Comparison of ENCODE assay signal across 25 mouse cellular contexts in the genomic region with DNA sequence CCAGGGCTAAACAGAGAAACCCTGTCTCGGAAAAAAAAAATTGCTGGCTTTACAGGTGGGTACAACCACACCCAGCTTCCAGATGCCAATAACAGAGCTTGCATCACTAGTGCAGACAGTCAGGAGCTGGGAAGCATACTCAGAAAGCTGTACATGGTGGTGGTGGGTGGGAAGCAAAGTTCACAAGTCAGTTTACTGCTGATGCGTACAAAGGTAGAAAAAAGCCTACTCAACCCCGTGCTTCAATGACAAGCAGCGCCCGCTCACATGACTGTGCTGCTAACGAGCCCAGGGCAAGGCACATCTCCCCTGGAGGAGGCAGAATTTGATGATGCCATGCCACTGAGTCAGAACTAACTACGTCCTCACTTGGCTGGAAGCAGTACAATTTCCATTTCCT. TPM values are rescaled to one million over a fixed set of nuclear protein-coding genes. Genes with fewer than 3 reads are reported as not detected.
DNase-seq lines count a peak whose midpoint lies in the region; ATAC-seq and TF ChIP-seq lines count a peak whose summit lies in the region.
"Had no signal": no experiment of that assay in that cellular context is flagged by ENCODE, and none has a peak within 500 bp of the region (broad histone marks: within the 10 kb centered on the region; RNA-seq: fewer than 3 reads in every experiment).

No protein-coding gene starts in this region.

- no peak for TF ChIP-seq CTCF in layer of hippocampus, adult 2 months (conservative IDR thresholded peaks at IDR 0.05)

- H3K9ac ChIP-seq in kidney, embryonic 16.5 days (replicated peaks; ENCODE audit: low read length) = no peak overlapping the region
- H3K9ac ChIP-seq: embryonic facial prominence, embryonic 12.5 days; heart, embryonic 12.5 days; hindbrain, embryonic 15.5 days had no signal

- peak; percentile 30 for DNase-seq in kidney, adult 18-20 months
- DNase-seq in layer of hippocampus, adult 2 months (ENCODE audit: low spot score in 2 of 2) = no peak
- no peak for DNase-seq in layer of hippocampus, postnatal 25 days (ENCODE audit: extremely low spot score in 1 of 2, low spot score in 1 of 2)
- peak; percentile 55 to 81 for DNase-seq in kidney, postnatal 25 days
- DNase-seq in embryo, embryonic 10.5 days (ENCODE audit: low spot score) = no peak
- no peak for DNase-seq in heart, adult 18-20 months
- DNase-seq: adrenal gland, adult 2 months; adrenal gland, postnatal 25 days; cerebellum, adult 8-10 months; cerebellum, postnatal 14 days; gastrocnemius, postnatal 10 days; heart, postnatal 36 days had no signal

- peaks cover 34% of the 10 kb centered on the region for H3K36me3 ChIP-seq in kidney, embryonic 16.5 days (ENCODE audit: insufficient read depth, low read length)

- no peak overlapping the region for H3K4me2 ChIP-seq in kidney, embryonic 16.5 days (replicated peaks; ENCODE audit: low read depth, low read length)
- H3K4me2 ChIP-seq: embryonic facial prominence, embryonic 12.5 days; heart, embryonic 12.5 days; hindbrain, embryonic 15.5 days had no signal

- no peak overlapping the region for H3K4me3 ChIP-seq in kidney, embryonic 16.5 days (ENCODE audit: low read length)
- no peak overlapping the region for H3K4me3 ChIP-seq in layer of hippocampus, adult 2 months
- H3K4me3 ChIP-seq: embryonic facial prominence, embryonic 12.5 days; heart, embryonic 12.5 days; hindbrain, embryonic 15.5 days had no signal

- no peak for ATAC-seq in kidney, embryonic 16.5 days (ENCODE audit: low FRiP score, low TSS enrichment)
- ATAC-seq: forebrain, embryonic 16.5 days had no signal

- H3K9me3 ChIP-seq in kidney, embryonic 16.5 days (ENCODE audit: low read length) = no peaks in the 10 kb centered on the region
- H3K9me3 ChIP-seq: embryonic facial prominence, embryonic 12.5 days; heart, embryonic 12.5 days; hindbrain, embryonic 15.5 days had no signal

- WGBS in kidney, embryonic 16.5 days = 91% methylated on average over 7 of the region's 7 CpGs

- no peaks in the 10 kb centered on the region for H3K27me3 ChIP-seq in kidney, embryonic 16.5 days (ENCODE audit: insufficient read depth, low read length)
- H3K27me3 ChIP-seq: embryonic facial prominence, embryonic 12.5 days; heart, embryonic 12.5 days; hindbrain, embryonic 15.5 days had no signal

- no peak overlapping the region for H3K27ac ChIP-seq in kidney, embryonic 16.5 days (ENCODE audit: low read length)
- H3K27ac ChIP-seq in layer of hippocampus, adult 2 months = peak overlapping the region; percentile 24; the same call in 1 of the 2 replicates
- H3K27ac ChIP-seq: embryonic facial prominence, embryonic 12.5 days; hindbrain, embryonic 15.5 days had no signal

- no peaks in the 10 kb centered on the region for H3K4me1 ChIP-seq in kidney, embryonic 16.5 days (ENCODE audit: insufficient read depth, low read length)
- H3K4me1 ChIP-seq: embryonic facial prominence, embryonic 12.5 days; heart, embryonic 12.5 days; hindbrain, embryonic 15.5 days had no signal

RNA-seq across cellular contexts. Expression of gene Fastkd5, which starts 10.9 kb away (rescaled TPM):
- 16.4 and 19.8 TPM in 2 replicates for polyA plus RNA-seq in kidney, embryonic 16.5 days (2015; fragmentation: Nextera tagmentation; extraction: Ambion mirVana)
- total RNA-seq in layer of hippocampus, adult 2 months (2021) = 1 to 10 TPM; 8.8 to 8.9 TPM
- 1 to 10 TPM; 7.9 to 9.1 TPM for total RNA-seq in layer of hippocampus, postnatal 25 days (2021)
- total RNA-seq in heart, adult 18-20 months (2021) = 1 to 10 TPM; 7.7 to 7.9 TPM

RNA-seq across cellular contexts. Expression of gene Ubox5, which starts 10.9 kb away (rescaled TPM):
- polyA plus RNA-seq in kidney, embryonic 16.5 days (2015; fragmentation: Nextera tagmentation; extraction: Ambion mirVana) = 14.3 and 16.0 TPM in 2 replicates
- total RNA-seq in layer of hippocampus, adult 2 months (2021) = 10 to 100 TPM; 11.0 to 11.7 TPM
- 1 to 10 TPM; 9.2 to 9.7 TPM for total RNA-seq in layer of hippocampus, postnatal 25 days (2021)
- total RNA-seq in heart, adult 18-20 months (2021) = 1 to 10 TPM; 4.1 to 4.6 TPM

RNA-seq across cellular contexts. Expression of gene Lzts3, which starts 23.6 kb away (rescaled TPM):
- 15.7 and 17.7 TPM in 2 replicates for polyA plus RNA-seq in kidney, embryonic 16.5 days (2015; fragmentation: Nextera tagmentation; extraction: Ambion mirVana)
- 100 to 1,000 TPM; 185 to 196 TPM for total RNA-seq in layer of hippocampus, adult 2 months (2021)
- total RNA-seq in layer of hippocampus, postnatal 25 days (2021) = 100 to 1,000 TPM; 159 to 163 TPM
- 1 to 10 TPM; 4.8 to 5.7 TPM for total RNA-seq in heart, adult 18-20 months (2021)

RNA-seq across cellular contexts. Expression of gene Avp, which starts 36.6 kb away (rescaled TPM):
- not detected in 2 replicates for polyA plus RNA-seq in kidney, embryonic 16.5 days (2015; fragmentation: Nextera tagmentation; extraction: Ambion mirVana)
- 1 to 10 TPM; 2.1 to 2.6 TPM for total RNA-seq in layer of hippocampus, adult 2 months (2021)
- total RNA-seq in layer of hippocampus, postnatal 25 days (2021) = 1 to 10 TPM; 1.5 to 2.1 TPM
- 10 to 100 TPM; 15.5 to 25.6 TPM for total RNA-seq in heart, adult 18-20 months (2021)
- total RNA-seq: adrenal gland, adult 2 months; adrenal gland, postnatal 25 days; common myeloid progenitor, adult 5-6 weeks; ES-E14 had no signal
- polyA plus RNA-seq: adrenal gland, adult 2 months; embryonic facial prominence, embryonic 12.5 days; forebrain, embryonic 11.5 days; gonadal fat pad, adult 2 months; heart, embryonic 16.5 days; hindbrain, embryonic 11.5 days; hindbrain, embryonic 15.5 days had no signal

RNA-seq across cellular contexts. Expression of gene Oxt, which starts 43.0 kb away (rescaled TPM):
- 0.32 TPM in 1 of 2 replicates, not detected in the other for polyA plus RNA-seq in kidney, embryonic 16.5 days (2015; fragmentation: Nextera tagmentation; extraction: Ambion mirVana)
- not detected for total RNA-seq in layer of hippocampus, adult 2 months (2021)
- total RNA-seq in layer of hippocampus, postnatal 25 days (2021) = not detected
- total RNA-seq in heart, adult 18-20 months (2021) = not detected
- total RNA-seq: adrenal gland, adult 2 months; adrenal gland, postnatal 25 days; common myeloid progenitor, adult 5-6 weeks; gastrocnemius, postnatal 10 days; heart, adult 8-10 months; heart, postnatal 36 days had no signal
- polyA plus RNA-seq: adrenal gland, adult 2 months; embryonic facial prominence, embryonic 12.5 days; forebrain, embryonic 11.5 days; frontal cortex, adult 2 months; gonadal fat pad, adult 2 months; heart, embryonic 12.5 days; heart, embryonic 16.5 days; hindbrain, embryonic 11.5 days; hindbrain, embryonic 15.5 days had no signal

Comparison
In these comparisons a context has a peak if more than half of its experiments do, and no peak if none do; other contexts are left out.
1. DNase-seq: peak in kidney, adult 18-20 months (single experiment) and kidney, postnatal 25 days (2 of 2); none in layer of hippocampus, adult 2 months (0 of 2), layer of hippocampus, postnatal 25 days (0 of 2), embryo, embryonic 10.5 days (single experiment) and heart, adult 18-20 months (0 of 2).
2. RNA of gene Lzts3, which starts 23.6 kb away (total RNA-seq): 185 to 196 TPM in layer of hippocampus, adult 2 months and 159 to 163 TPM in layer of hippocampus, postnatal 25 days; 4.8 to 5.7 TPM in heart, adult 18-20 months; every median in the first group is over 10 times any median in the second.